Mouse (Mus musculus): Measurements from ENCODE around the gene B4galt5. TPM values are rescaled to one million over a fixed set of nuclear protein-coding genes. Genes with fewer than 3 reads are reported as not detected.
A peak's percentile ranks its signal among the peaks of the same experiment; 100 is the strongest.

The B4galt5 gene
- polyA plus RNA-seq, 1 experiment from 2014 or later, result 24.3 TPM

DNA sequence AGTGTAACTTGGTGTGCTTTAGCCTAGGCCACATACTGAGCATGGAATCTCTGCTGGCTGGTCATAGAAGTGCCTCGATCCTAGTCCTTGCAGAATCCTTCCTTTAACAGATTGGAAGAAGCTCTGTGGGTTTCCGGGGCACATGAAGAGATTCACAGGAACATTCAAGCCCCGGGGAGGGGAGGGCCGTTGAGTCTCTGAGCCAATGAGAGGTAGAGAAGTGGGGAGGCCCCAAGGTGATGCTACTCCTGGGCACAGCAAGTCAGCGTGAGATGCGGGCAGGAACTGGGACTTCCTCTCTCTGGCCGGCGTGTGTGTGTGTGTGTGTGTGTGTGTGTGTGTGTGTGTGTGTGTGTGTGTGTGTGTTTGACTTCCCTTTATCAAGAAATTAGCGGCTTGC is 19.3 kb upstream of the B4galt5 start:
- Histone ChIP-seq H3K4me2 (ENCODE audit: low read depth, low read length) (no peak overlapping the region), H3K9me3 (ENCODE audit: control insufficient read depth, low read length) (no peaks in the 10 kb centered on the region), H3K4me3 (ENCODE audit: low read depth, low read length) (no peak overlapping the region), H3K9ac (ENCODE audit: low read depth, low read length) (no peak overlapping the region), H3K4me1 (ENCODE audit: control insufficient read depth, insufficient read depth, low read length) (0 out of 2 replicates have a peak, but pooled peaks cover 5% of the 10 kb centered on the region), H3K36me3 (ENCODE audit: control insufficient read depth, insufficient read depth, low read length) (no peaks in the 10 kb centered on the region), H3K27ac (replicated peaks; ENCODE audit: low read depth, low read length) (no peak overlapping the region), H3K27me3 (replicated peaks; ENCODE audit: control insufficient read depth, insufficient read depth, low read length) (no peaks in the 10 kb centered on the region)
- DNase-seq (ENCODE audit: low spot score) (no peak), ATAC-seq (ENCODE audit: low read depth) (no peak)
- WGBS, result 65% methylated on average over 7 of the region's 9 CpGs

DNA sequence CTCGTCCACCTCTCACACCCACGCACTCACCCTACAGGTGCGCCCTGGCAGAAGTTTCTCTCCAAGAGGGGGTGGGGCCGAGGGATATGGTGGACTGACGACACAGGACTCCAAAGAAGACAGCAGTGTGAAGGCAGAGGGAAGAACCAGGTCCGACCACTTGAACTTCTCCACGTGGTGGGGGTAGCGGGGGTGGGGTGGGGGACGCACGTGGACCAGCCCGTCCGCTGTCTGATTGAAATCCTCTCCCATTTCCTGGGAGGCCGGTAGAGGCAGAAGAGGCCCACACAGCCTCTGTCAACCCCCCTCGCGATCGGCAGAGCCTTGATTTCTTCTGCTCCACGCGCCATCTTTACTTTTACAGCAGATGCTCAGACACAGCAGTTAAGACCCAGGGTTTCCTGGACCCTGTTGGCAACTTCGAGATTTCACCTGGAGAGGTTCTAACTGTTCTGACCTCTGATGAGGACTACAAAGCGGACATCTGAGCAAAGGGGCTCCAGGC is 18.8 kb upstream of the B4galt5 start:
- H3K4me1 ChIP-seq (ENCODE audit: control insufficient read depth, insufficient read depth, low read length), result no peaks in the 10 kb centered on the region
- ATAC-seq (ENCODE audit: low read depth) (no peak), DNase-seq (ENCODE audit: low spot score) (no peak)
- H3K36me3 ChIP-seq (ENCODE audit: control insufficient read depth, insufficient read depth, low read length), result no peaks in the 10 kb centered on the region
- no peak overlapping the region for H3K9ac ChIP-seq (ENCODE audit: low read depth, low read length)
- no peak overlapping the region for H3K4me3 ChIP-seq (ENCODE audit: low read depth, low read length)
- H3K9me3 ChIP-seq (ENCODE audit: control insufficient read depth, low read length), result no peaks in the 10 kb centered on the region
- no peaks in the 10 kb centered on the region for H3K27me3 ChIP-seq (replicated peaks; ENCODE audit: control insufficient read depth, insufficient read depth, low read length)
- H3K4me2 ChIP-seq (ENCODE audit: low read depth, low read length), result no peak overlapping the region
- H3K27ac ChIP-seq (replicated peaks; ENCODE audit: low read depth, low read length), result no peak overlapping the region
- 63% methylated on average over 20 of the region's 20 CpGs for WGBS

- Histone ChIP-seq H3K27me3 (replicated peaks; ENCODE audit: control insufficient read depth, insufficient read depth, low read length) (no peaks in the 10 kb centered on the region), H3K4me2 (ENCODE audit: low read depth, low read length) (no peak overlapping the region), H3K9me3 (ENCODE audit: control insufficient read depth, low read length) (no peaks in the 10 kb centered on the region), H3K36me3 (ENCODE audit: control insufficient read depth, insufficient read depth, low read length) (no peaks in the 10 kb centered on the region), H3K4me3 (ENCODE audit: low read depth, low read length) (no peak overlapping the region), H3K9ac (ENCODE audit: low read depth, low read length) (no peak overlapping the region), H3K27ac (replicated peaks; ENCODE audit: low read depth, low read length) (no peak overlapping the region), H3K4me1 (ENCODE audit: control insufficient read depth, insufficient read depth, low read length) (no peaks in the 10 kb centered on the region)
- 33% methylated on average over 7 of the region's 7 CpGs for WGBS
- DNase-seq (ENCODE audit: low spot score) (no peak), ATAC-seq (ENCODE audit: low read depth) (no peak)
Measured at GRCm38 (mm10) chr2:167367325-167367724, 18.3 kb upstream of the B4galt5 start.

DNA sequence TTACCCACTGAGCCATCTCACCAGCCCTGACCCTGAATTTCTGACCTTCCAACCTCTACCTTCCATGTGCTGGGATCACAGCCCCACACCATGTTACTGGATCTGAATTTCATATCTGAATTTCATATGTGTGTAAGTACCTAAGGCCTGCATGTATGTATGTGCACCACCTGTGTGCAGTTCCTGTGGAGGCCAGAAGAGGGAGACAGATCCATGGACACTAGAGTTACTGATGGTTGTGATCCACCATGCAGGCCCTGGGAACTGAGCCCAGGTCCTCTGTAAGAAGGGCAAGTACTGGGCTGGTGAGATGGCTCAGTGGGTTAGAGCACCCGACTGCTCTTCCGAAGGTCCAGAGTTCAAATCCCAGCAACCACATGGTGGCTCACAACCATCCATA is 16.1 kb upstream of the B4galt5 start:
- no peak overlapping the region for H3K27ac ChIP-seq (replicated peaks; ENCODE audit: low read depth, low read length)
- no peak overlapping the region for H3K9ac ChIP-seq (ENCODE audit: low read depth, low read length)
- no peak overlapping the region for H3K4me2 ChIP-seq (ENCODE audit: low read depth, low read length)
- H3K4me1 ChIP-seq (ENCODE audit: control insufficient read depth, insufficient read depth, low read length), result no peaks in the 10 kb centered on the region
- H3K9me3 ChIP-seq (ENCODE audit: control insufficient read depth, low read length), result no peaks in the 10 kb centered on the region
- no peak for DNase-seq (ENCODE audit: low spot score)
- 100% methylated on average over 2 of the region's 2 CpGs for WGBS
- H3K36me3 ChIP-seq (ENCODE audit: control insufficient read depth, insufficient read depth, low read length), result no peaks in the 10 kb centered on the region
- no peak overlapping the region for H3K4me3 ChIP-seq (ENCODE audit: low read depth, low read length)
- ATAC-seq (ENCODE audit: low read depth), result no peak
- no peaks in the 10 kb centered on the region for H3K27me3 ChIP-seq (replicated peaks; ENCODE audit: control insufficient read depth, insufficient read depth, low read length)

DNA sequence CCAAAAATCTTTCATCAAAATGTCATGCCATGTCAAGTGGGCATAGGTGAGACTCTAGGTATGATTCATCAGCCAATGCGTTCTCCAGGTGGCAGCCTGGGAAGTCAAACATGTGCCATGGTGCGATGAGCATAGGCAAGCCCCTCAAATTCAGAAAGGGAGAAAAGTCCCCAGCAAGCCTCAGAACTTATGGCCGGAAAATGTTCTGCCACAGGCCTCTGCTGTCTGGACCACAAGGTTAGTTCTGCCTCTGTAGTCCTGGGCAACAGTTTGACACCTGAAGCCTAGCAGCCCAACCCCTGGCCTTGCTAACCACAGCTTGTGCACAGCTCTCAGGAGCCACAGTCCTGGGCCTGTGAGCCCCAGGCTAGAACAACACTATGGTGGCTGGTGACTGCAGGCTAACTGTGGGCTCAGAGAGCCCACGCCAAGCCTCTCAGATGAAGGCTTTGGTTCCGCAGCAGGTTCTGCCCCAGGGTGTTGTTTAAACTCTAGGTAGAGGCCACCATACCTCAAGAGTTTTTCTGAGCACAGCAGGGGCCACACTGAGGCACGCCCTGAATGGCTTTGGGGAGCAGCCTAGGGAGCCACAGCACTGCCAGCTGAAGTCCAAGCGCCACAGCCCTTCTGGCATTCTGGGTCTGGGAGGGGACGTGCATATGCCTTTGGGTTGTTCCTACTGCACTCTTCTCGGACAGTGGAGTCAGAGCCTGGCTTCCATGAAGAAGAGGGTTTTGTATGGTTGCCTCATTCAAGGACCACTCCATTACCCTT is 14.5 kb upstream of the B4galt5 start:
- no peak for ATAC-seq (ENCODE audit: low read depth)
- Histone ChIP-seq H3K27ac (replicated peaks; ENCODE audit: low read depth, low read length) (no peak overlapping the region), H3K9me3 (ENCODE audit: control insufficient read depth, low read length) (no peaks in the 10 kb centered on the region), H3K4me2 (ENCODE audit: low read depth, low read length) (no peak overlapping the region), H3K9ac (ENCODE audit: low read depth, low read length) (no peak overlapping the region), H3K36me3 (ENCODE audit: control insufficient read depth, insufficient read depth, low read length) (no peaks in the 10 kb centered on the region), H3K4me1 (ENCODE audit: control insufficient read depth, insufficient read depth, low read length) (no peaks in the 10 kb centered on the region), H3K27me3 (replicated peaks; ENCODE audit: control insufficient read depth, insufficient read depth, low read length) (no peaks in the 10 kb centered on the region), H3K4me3 (ENCODE audit: low read depth, low read length) (no peak overlapping the region)
- no peak for DNase-seq (ENCODE audit: low spot score)
- WGBS, result 71% methylated on average over 9 of the region's 9 CpGs

DNA sequence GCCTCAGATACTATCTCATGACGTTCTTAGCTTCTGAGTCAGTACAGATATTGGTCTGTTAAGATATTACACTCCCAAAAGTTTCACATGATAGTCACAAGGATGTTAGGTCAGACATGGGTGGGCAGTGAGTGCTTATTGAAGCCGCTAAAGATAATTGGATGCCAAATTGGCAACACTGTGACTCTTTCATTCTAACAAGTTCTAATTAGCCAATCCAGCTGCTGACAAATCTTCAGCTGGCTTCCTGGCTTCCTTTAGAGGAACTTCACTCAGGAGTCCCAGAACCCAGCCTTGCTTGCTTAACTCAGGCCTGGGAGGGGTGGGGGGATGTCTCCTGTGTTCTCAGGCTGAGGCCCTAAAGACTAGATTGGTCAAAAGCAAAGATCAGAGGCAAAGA is 9.5 kb upstream of the B4galt5 start:
- Histone ChIP-seq H3K36me3 (ENCODE audit: control insufficient read depth, insufficient read depth, low read length) (no peaks in the 10 kb centered on the region), H3K9ac (ENCODE audit: low read depth, low read length) (no peak overlapping the region), H3K4me1 (ENCODE audit: control insufficient read depth, insufficient read depth, low read length) (no peaks in the 10 kb centered on the region; the same call in 1 of the 2 replicates), H3K27ac (replicated peaks; ENCODE audit: low read depth, low read length) (no peak overlapping the region), H3K27me3 (replicated peaks; ENCODE audit: control insufficient read depth, insufficient read depth, low read length) (no peaks in the 10 kb centered on the region), H3K4me3 (ENCODE audit: low read depth, low read length) (no peak overlapping the region), H3K4me2 (ENCODE audit: low read depth, low read length) (no peak overlapping the region), H3K9me3 (ENCODE audit: control insufficient read depth, low read length) (no peaks in the 10 kb centered on the region)
- 75% methylated on average over 2 of the region's 2 CpGs for WGBS
- ATAC-seq (ENCODE audit: low read depth) (no peak), DNase-seq (ENCODE audit: low spot score) (no peak)

DNA sequence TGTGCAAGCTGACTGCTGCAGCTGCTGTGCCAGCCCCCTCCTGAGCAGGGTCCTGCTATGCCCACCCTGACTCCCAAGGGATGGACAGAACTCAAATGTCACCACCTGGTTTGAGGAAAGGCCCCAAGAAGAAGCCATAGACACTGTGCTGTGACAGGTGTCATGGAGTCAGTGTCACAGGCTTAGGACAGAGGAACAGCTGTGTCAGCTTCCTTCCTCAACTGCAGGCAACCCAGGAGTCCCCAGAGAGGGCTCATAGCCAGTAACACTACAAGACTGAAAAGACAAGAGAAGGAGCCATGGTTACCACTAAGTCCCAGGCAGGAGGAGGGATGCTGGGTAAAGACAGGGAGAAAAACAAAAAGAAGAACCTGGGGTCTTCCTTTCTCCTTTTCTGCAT is 7.9 kb upstream of the B4galt5 start:
- Histone ChIP-seq H3K9ac (ENCODE audit: low read depth, low read length) (no peak overlapping the region), H3K4me1 (ENCODE audit: control insufficient read depth, insufficient read depth, low read length) (no peaks in the 10 kb centered on the region; the same call in 1 of the 2 replicates), H3K36me3 (ENCODE audit: control insufficient read depth, insufficient read depth, low read length) (no peaks in the 10 kb centered on the region), H3K27ac (replicated peaks; ENCODE audit: low read depth, low read length) (no peak overlapping the region), H3K4me3 (ENCODE audit: low read depth, low read length) (no peak overlapping the region), H3K27me3 (replicated peaks; ENCODE audit: control insufficient read depth, insufficient read depth, low read length) (no peaks in the 10 kb centered on the region), H3K9me3 (ENCODE audit: control insufficient read depth, low read length) (no peaks in the 10 kb centered on the region), H3K4me2 (ENCODE audit: low read depth, low read length) (no peak overlapping the region)
- ATAC-seq (ENCODE audit: low read depth) (no peak; the same call in 1 of the 2 replicates), DNase-seq (ENCODE audit: low spot score) (peak; percentile 64)

- DNase-seq (ENCODE audit: low spot score) (peak; percentile 72), ATAC-seq (ENCODE audit: low read depth) (peak; percentile 54)
- Histone ChIP-seq H3K27ac (replicated peaks; ENCODE audit: low read depth, low read length) (no peak overlapping the region), H3K36me3 (ENCODE audit: control insufficient read depth, insufficient read depth, low read length) (no peaks in the 10 kb centered on the region), H3K9me3 (ENCODE audit: control insufficient read depth, low read length) (no peaks in the 10 kb centered on the region), H3K4me2 (ENCODE audit: low read depth, low read length) (no peak overlapping the region), H3K27me3 (replicated peaks; ENCODE audit: control insufficient read depth, insufficient read depth, low read length) (0 out of 2 replicates have a peak, but pooled peaks cover 7% of the 10 kb centered on the region), H3K4me3 (ENCODE audit: low read depth, low read length) (no peak overlapping the region), H3K4me1 (ENCODE audit: control insufficient read depth, insufficient read depth, low read length) (no peaks in the 10 kb centered on the region; the same call in none of the 2 replicates), H3K9ac (ENCODE audit: low read depth, low read length) (no peak overlapping the region)
- WGBS, result 69% methylated on average over 9 of the region's 9 CpGs
Measured at GRCm38 (mm10) chr2:167354611-167355165, 5.7 kb upstream of the B4galt5 start.

Data from embryonic facial prominence, embryonic 14.5 days (tissue).